Mouse (Mus musculus): ENCODE data around the gene Olfr109.

- TF ChIP-seq TAL1 (IDR thresholded peaks at IDR 0.05; ENCODE audit: low read length), result no peak
- no peak for TF ChIP-seq GATA1 (IDR thresholded peaks at IDR 0.05; ENCODE audit: low read length)
These were observed 13.5 kb upstream of the Olfr109 start, which contains the start of gene Olfr108 for GRCm38 (mm10) chr17:37445180-37445579.

All from erythroblast, embryonic 14.5 days (primary cell).